Mouse (Mus musculus) retina, postnatal 1 day (tissue): ENCODE results near the gene Nebl.
A peak's percentile ranks its signal among the peaks of the same experiment; 100 is the strongest.

Source experiments
- DNase-seq: peaks from one replicate; pipeline ENCODE4 v3.0.0-alpha.2; 2012

The Nebl gene

DNA sequence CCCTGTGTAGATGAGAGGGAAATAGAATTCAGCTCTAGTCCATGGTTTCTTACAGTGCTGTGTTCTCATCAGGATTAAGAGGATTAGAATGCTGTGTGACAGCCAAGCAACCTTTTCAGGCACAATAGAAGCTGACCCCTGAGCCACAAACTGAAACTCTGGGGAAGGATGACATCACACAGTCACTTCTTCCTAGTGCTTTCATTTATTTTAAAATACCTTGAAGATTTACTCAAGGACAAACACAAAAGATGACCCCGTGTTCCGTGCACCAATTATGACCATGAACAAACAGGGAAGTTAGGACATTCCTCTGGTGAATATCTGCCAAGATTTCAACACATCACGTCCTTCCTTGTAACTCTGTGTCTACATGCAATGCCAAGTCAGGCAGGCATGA lies 121.0 kb downstream of the Nebl start:
- peak; percentile 18 for DNase-seq

GRCm38 (mm10) chr2:17603573-17603972 lies 127.7 kb downstream of the Nebl start:
- no peak for DNase-seq

GRCm38 (mm10) chr2:17600652-17601051 lies 130.6 kb downstream of the Nebl start:
- DNase-seq, result no peak

DNA sequence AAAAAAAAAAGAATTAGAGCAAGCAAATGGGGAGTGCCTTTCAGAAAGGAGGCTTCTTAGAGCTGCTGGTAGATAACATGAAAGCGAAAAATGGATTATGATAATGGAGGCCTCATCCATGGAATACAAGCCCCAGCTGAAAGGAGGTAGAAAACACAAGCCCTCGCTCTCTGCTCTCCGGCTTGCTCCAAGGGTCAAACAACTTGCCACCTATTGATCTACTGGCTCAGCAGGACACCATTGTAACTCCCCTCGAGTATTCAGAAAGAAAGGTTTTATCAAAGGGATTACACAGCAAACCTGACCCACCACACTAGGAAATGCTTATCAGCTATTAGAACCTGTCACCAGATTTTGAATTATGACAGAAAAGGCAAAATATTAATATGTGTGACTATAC lies 131.4 kb downstream of the Nebl start:
- DNase-seq, result no peak

GRCm38 (mm10) chr2:17597932-17598331 lies 133.3 kb downstream of the Nebl start:
- no peak for DNase-seq

- DNase-seq, result no peak
Measured at GRCm38 (mm10) chr2:17589669-17590068, 141.6 kb downstream of the Nebl start.

DNA sequence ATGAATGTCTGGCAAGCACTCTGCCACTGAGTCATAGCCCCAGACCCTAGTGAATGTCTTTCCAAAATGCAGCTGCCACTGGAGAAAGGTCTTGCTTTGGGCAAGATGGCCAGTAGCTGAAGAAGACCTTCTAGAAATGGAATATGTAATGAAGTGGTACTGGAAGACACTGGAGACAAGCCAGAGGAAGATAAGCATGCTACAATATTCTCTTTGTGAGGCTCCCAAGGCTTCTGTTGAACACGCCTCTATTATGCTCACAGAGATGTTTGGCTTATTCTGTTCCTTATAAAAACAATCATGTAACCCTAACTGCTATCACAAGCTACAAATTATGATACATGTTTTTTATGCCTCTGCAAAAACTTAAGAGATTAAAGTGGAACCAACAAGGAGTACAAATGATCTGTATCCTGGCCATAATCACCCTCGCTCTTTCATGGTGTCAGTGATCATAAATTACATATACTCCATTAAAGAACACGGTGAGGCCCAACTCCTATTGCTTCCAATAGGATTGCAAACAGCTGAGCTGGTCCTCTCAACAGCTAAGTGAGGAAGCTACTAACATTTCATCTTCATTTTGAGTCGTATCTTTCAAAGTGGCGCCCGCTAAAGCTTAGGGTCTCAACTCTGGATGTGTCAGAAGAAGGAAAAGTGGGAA lies 145.8 kb downstream of the Nebl start:
- no peak for DNase-seq

GRCm38 (mm10) chr2:17575648-17576047 lies 155.6 kb downstream of the Nebl start:
- no peak for DNase-seq

DNA sequence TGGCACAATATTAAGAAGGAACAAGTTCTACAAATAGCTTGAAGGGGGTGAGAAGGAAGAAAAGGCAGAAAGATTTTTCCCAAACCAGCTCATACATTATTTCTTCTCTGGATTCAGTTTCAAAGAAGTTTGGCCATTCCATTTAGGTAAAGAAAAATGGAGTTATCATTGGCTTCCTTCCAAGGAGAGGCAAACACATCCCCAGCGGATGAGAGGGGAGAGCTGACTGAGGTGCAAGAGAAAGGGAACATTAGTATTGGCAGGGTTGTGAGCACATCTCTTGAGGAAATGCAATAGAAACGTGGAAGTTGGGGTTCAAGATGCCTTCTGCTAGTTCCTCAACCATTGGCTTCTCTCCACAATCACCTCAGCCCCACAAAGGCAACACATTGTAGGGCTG lies 159.5 kb downstream of the Nebl start:
- DNase-seq, result no peak

GRCm38 (mm10) chr2:17558889-17559742 lies 172.1 kb downstream of the Nebl start:
- no peak for DNase-seq

DNA sequence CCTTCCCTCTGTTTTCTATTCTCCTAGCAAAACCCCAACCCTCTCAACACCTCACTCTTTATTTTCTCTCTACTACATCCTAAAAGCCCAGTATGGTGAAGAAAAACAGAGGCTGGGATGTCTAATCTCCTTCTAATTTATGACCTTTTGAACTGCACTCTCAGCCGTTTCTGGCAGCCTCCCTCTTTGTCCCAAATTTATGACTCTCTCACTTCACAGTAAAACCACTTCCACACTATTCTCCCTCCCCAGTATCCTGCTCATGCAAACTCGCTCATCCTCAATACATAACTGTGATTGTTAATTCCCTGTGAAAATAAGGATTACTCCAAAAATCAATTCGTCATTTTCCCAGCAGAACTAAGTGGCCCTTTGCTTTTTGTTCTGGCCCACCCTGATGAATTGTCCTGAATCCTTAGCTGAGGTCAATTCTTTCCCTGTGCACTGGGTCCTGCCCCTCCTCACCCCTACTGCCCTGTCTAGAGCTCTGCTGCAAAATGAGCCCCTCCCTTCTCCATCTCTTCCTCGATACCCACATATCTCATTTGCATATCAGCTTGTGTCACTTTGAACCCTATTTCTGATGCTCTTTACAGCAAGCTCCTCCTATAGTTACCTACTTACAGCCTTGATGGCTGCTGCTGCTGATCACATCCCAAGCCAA lies 181.2 kb downstream of the Nebl start:
- no peak for DNase-seq

- peak; percentile 14 for DNase-seq
Measured at GRCm38 (mm10) chr2:17546354-17546948, 184.8 kb downstream of the Nebl start.

DNA sequence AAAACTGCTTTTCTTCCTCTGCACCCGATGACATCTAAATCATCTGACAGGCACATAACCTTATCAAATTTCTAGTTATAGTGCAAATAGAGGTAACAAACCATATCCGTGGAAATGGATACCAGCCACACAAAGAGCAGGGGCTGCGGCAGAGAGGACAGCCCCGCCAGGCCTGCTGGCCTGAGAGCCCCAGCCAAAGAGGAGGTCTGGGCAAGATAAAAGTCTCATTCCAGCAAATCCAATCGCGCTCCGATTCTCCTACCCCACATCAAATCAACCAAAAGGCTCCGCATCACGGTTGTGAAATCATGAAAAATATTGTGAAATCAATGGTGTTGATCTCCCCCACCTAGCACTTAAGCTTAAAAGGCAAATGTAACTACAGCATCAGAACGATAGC lies 191.5 kb downstream of the Nebl start:
- peak; percentile 11 for DNase-seq

DNA sequence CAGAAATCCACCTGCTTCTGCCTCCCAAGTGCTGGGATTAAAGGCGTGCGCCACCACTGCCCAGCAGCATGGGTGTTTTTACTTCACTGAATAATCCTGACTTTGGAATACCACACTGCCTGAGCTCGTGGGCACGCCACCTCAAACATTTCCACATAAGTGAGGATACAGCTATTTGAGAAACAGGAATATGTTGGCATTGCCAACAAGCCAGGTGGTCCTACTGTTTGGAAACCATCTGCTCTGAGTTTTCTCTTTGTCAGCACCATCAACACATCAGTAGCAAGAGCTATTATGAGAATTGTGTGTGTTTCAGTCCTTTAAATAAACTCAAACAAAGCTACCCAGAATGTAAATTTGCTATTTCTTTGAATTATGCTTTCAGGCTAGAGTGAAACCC lies 192.8 kb downstream of the Nebl start:
- DNase-seq, result no peak

- DNase-seq, result no peak
Measured at GRCm38 (mm10) chr2:17531355-17532105, 199.7 kb downstream of the Nebl start.

DNA sequence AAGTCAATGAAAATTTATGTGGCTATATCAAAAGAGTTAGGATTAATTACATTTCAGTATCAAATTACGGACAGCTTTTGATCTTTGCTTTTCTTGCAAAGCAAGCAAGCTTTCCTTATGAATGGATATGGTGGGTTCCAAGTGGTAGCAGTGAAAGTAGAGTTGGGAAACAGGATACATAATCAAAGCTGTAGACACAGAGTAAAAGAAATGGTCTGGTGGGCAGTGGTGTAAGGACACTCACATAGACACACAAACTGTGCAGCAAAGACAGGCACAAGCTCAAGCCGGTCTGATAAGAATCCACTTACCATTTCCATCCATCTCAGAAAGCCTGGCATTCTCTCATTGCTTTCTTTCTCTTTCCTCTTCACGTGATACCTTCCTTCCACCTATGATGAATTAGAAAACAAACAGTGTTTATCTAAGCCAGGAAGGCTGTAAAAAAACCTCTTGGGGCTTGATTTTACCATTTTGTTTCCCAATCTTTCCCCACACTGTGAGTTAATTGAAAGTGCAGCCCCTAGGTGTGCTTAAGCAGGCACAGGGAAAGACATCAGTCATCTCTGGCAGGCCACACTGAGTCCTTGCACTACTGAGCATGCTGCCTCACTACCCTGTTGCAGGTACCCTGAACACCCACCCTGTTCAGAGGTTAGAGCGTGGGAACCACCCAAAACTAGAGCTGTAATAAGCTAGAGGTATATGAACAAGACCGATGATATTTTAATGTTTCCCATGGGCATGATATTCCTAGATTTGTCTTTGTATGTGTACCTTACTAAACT lies 205.3 kb downstream of the Nebl start:
- DNase-seq, result no peak

DNA sequence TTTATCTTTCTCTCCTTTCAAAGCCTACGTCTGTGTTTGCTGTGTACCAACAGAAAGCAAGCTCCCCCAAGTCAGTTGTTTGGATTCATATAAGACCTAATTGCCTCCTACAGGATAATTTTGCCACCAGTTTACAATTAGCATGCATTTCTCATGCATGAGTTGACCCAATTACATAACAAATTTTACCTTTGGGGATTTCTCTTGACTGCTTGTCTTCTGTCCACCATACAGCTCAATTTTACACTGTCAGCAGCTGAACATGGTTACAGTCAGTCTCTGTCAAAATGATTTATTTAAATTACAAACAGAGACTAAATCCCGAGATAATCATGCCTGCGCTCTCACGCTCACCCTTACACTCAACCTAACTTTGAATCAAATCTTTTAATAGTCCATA lies 206.1 kb downstream of the Nebl start:
- DNase-seq, result peak; percentile 62

DNA sequence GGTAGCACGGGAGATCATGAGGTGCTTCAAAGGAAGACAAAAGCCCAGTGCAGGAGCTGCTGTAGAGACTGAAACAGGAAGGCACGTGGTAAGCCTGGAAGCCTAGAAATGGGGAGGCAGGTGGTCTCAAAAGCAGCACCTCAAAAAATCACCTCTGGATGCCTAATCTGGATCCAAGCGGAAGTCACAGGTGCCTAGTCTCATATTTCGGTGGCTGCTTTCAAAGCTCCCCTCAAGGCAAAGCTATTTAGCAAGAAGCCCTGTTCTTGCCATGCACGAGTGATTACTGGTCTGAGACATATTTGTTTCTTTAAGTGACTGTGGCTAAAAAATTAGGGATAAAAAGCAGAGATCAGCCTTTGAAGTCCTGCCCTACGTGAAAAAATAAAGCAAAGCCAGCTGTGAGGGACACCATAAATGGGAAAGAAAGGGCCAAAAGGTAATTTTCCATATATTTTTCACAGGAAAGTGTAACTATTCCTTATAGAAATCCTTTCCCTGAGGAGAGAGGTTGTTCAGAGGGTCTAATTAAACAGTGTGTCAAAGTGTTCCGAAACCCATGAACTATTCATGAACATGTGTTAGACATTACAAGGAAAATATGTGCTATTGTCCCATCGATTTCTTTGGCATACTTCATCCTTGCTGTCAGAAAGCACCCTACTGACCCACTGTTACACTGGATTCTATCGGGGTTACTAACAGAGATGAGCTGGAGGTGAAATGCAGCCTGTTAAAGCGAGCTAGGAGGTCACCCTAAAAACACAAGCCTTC lies 206.9 kb downstream of the Nebl start:
- no peak for DNase-seq

DNA sequence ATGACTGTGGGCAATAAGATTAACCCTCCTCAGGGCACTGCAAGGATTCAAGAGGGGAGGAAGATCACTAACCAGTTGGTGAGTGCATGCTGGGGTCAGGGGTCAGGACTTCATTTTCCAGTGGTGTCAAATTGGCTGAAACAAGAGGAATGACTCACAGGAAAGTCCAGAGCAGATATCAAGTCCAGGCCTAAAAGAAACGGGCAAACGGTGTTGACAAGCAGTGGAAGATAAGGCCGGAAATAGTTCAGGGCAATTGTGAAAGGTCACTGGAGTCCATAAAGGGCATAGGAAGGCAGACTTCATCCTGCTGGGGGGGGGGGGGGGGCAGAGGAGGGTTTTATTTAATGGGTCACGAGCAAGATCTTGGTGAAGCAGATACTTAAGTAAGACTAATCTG lies 207.5 kb downstream of the Nebl start:
- no peak for DNase-seq

GRCm38 (mm10) chr2:17515686-17516085 lies 215.6 kb downstream of the Nebl start:
- no peak for DNase-seq

DNA sequence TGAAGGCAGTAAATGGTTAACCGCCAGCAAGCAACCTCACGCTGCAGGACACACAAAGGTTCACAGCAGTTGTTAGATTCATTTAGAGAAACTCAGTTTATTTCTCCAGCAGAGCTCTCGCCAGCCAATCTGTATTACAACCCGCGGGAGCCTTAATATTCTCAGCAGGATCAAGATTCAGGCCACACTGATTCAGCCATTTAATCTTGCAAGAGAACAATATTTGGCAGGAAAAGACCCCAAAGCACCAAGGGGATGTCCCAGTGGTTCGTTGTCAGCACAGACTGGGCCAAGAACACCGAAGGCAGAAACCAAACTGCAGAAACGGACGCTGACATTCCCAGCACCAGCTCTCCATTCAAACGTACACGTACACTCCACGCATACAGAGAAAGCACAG lies 216.5 kb downstream of the Nebl start:
- DNase-seq, result no peak
